Mouse (Mus musculus) heart, adult 2 months (tissue): Measurements from ENCODE around the gene Atxn7.

Experiments used
- EP300 ChIP-seq: fragments of 200-500 bp; IDR thresholded peaks from 2 replicates; pipeline ENCODE4 v1.6.1; 2011; ENCODE audit warnings: low read depth, low read length, control low read depth; ENCODE audit not compliant: insufficient read depth
- POLR2A ChIP-seq: fragments of 200-500 bp; IDR thresholded peaks from 2 replicates; pipeline ENCODE4 v1.6.1; 2011; ENCODE audit warnings: mild to moderate bottlenecking, low read depth, low read length, control low read depth; ENCODE audit not compliant: insufficient read depth

- TF ChIP-seq EP300 (no peak), POLR2A (no peak)
Measured at GRCm38 (mm10) chr14:14009712-14010111, 48.5 kb downstream of the Atxn7 start.
